Mouse (Mus musculus) stomach, postnatal 0 days (tissue): Measurements from ENCODE around the gene Rhbdl1. TPM values are rescaled to one million over a fixed set of nuclear protein-coding genes. Genes with fewer than 3 reads are reported as not detected.
A peak's percentile ranks its signal among the peaks of the same experiment; 100 is the strongest.
"Not testable (repeated sequence)": the region's sequence is repeated elsewhere in the genome, so short reads cannot be mapped to it uniquely, and the experiment has no call there.

Experiments used
- ATAC-seq: fragments of 200-750 bp; cut with Nextera tagmentation; 2 replicates; pipeline ENCODE4 v1.8.0; 2017; ENCODE audit not compliant: low FRiP score, low TSS enrichment
- DNase-seq: peaks from one replicate; pipeline ENCODE4 v3.0.0-alpha.2; 2016; ENCODE audit warnings: low spot score
- H3K27ac ChIP-seq: fragments of 300-500 bp; sonication (generic); replicated peaks from 2 replicates; pipeline ENCODE4 v1.5.1; 2014; ENCODE audit warnings: mild to moderate bottlenecking, control low read depth
- H3K27me3 ChIP-seq: fragments of 300-500 bp; sonication (generic); 2 replicates; pipeline ENCODE4 v1.6.1; 2014; ENCODE audit warnings: low read length; ENCODE audit not compliant: control insufficient read depth, insufficient read depth
- H3K36me3 ChIP-seq: fragments of 300-500 bp; sonication (generic); 2 replicates; pipeline ENCODE4 v1.6.1; 2014; ENCODE audit warnings: low read length, mixed read lengths; ENCODE audit not compliant: control insufficient read depth, insufficient read depth
- H3K4me1 ChIP-seq: fragments of 300-500 bp; sonication (generic); replicated peaks from 2 replicates; pipeline ENCODE4 v1.6.1; 2014; ENCODE audit warnings: antibody characterized with exemption; ENCODE audit not compliant: control insufficient read depth, insufficient read depth
- H3K4me2 ChIP-seq: fragments of 300-500 bp; sonication (generic); replicated peaks from 2 replicates; pipeline ENCODE4 v1.6.1; 2014; ENCODE audit warnings: low read depth, mild to moderate bottlenecking, control low read depth, moderate library complexity
- H3K4me3 ChIP-seq: fragments of 300-500 bp; sonication (generic); 2 replicates; pipeline ENCODE4 v1.5.1; 2014; ENCODE audit warnings: low read depth, low read length, control low read depth
- H3K9ac ChIP-seq: fragments of 300-500 bp; sonication (generic); 2 replicates; pipeline ENCODE4 v1.6.1; 2014; ENCODE audit warnings: mild to moderate bottlenecking, low read length, control low read depth, mixed read lengths
- H3K9me3 ChIP-seq: fragments of 300-500 bp; sonication (generic); 2 replicates; pipeline ENCODE4 v1.6.1; 2016; ENCODE audit warnings: low read length; ENCODE audit not compliant: control insufficient read depth
- CTCF ChIP-seq: IDR thresholded peaks from 2 replicates; pipeline ENCODE4 v1.5.1; 2016; ENCODE audit warnings: antibody characterized with exemption, low read depth, mild to moderate bottlenecking, moderate library complexity
- EP300 ChIP-seq: optimal IDR thresholded peaks from 2 replicates; pipeline ENCODE3; 2016; ENCODE audit warnings: antibody characterized with exemption
- WGBS: fragments of 180-500 bp; shearing (Covaris S2); extraction: QIAGEN DNeasy Blood & Tissue Kit; methylation state at CpG from one replicate; pipeline ENCODE4 v1.1.7; 2014; 5-methylcytosine and 5-hydroxymethylcytosine counted together
- polyA plus RNA-seq: library from polyadenylated mRNA; unstranded; fragments of >200 nt; fragmentation: Nextera tagmentation; extraction: Ambion mirVana; gene quantifications from 2 replicates; pipeline ENCODE4 v1.2.1, GENCODE M21; 2015

Gene Rhbdl1
- polyA plus RNA-seq, 1 experiment from 2014 or later, result 4.3 TPM

DNA sequence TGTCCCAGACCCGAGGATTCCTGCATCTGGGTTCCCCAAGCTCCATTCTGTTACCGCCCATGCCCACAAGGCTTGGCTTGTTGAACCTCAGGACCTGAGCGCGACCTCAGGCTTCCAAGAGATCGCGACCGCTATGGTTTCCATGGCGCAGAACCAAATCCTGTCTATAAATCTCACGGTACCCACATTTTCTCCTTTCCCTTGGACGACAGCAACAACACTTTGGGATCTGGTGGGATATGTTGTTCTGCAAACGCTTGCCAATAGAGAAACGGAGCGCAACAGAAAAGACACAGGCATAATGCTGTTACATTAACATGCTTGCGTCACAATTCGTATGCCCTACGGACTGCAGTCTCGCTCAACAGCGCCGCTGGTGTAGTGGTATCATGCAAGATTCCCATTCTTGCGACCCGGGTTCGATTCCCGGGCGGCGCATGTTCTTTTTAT, 37.7 kb upstream of the Rhbdl1 start, which contains the start of gene Mettl26:
TSS of gene Mettl26 (plus strand) at position 354 of the 450 bp plus-strand sequence.
- peak within 1 kb of the TSS; percentile 64 for H3K4me3 ChIP-seq
- no peaks in the 10 kb centered on the region for H3K27me3 ChIP-seq
- H3K9me3 ChIP-seq, result no peaks in the 10 kb centered on the region
- H3K4me2 ChIP-seq, result peak within 1 kb of the TSS; percentile 90
- peak within 1 kb of the TSS; percentile 89 for H3K27ac ChIP-seq
- WGBS, result 1% methylated on average over 25 of the region's 25 CpGs
- H3K4me1 ChIP-seq, result peaks cover 5% of the 10 kb centered on the region; the same call in 1 of the 2 replicates
- peaks cover 4% of the 10 kb centered on the region; the same call in 1 of the 2 replicates for H3K36me3 ChIP-seq
- TF ChIP-seq EP300, result no peak
- TF ChIP-seq CTCF, result peak; percentile 50; the same call in 1 of the 2 replicates
- DNase-seq (peak; percentile 91), ATAC-seq (peak; percentile 59; the same call in 1 of the 2 replicates)
- H3K9ac ChIP-seq, result peak within 1 kb of the TSS; percentile 68

DNA sequence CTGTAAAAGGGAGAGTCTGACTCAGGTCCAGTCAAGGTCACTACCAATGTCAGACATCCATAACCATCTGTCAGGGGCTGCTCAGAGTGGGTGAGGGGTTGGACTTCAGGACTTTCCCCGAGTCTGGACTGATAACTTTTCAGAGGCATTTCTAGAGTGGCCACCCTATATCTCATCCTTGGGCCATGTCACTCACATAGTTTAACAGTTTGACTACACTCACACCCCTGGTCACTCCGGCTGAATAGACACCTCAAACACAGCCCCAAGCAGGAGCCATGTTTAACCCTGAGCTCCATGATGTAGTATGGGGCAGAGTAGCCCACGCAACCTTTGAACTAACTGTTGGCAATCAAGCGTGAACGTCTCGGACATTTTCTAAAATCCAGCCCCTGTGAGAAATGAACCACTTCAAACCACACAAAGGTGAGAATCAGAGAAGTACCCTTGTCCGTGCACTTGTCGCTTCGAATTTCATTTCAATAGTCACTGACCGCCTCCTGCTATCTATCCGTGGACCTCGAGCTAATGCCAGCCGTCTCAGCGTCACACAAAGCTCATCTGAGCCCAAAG, 37.1 kb upstream of the Rhbdl1 start:
- Histone ChIP-seq H3K27ac (peak overlapping the region; percentile 89), H3K4me2 (peak overlapping the region; percentile 90), H3K9me3 (no peaks in the 10 kb centered on the region), H3K9ac (peak overlapping the region; percentile 43), H3K4me3 (peak overlapping the region; percentile 64), H3K27me3 (no peaks in the 10 kb centered on the region), H3K36me3 (peaks cover 4% of the 10 kb centered on the region; the same call in 1 of the 2 replicates), H3K4me1 (peaks cover 5% of the 10 kb centered on the region; the same call in 1 of the 2 replicates)
- ATAC-seq (no peak), DNase-seq (no peak)
- TF ChIP-seq EP300, result no peak
- TF ChIP-seq CTCF, result no peak
- 7% methylated on average over 14 of the region's 14 CpGs for WGBS

DNA sequence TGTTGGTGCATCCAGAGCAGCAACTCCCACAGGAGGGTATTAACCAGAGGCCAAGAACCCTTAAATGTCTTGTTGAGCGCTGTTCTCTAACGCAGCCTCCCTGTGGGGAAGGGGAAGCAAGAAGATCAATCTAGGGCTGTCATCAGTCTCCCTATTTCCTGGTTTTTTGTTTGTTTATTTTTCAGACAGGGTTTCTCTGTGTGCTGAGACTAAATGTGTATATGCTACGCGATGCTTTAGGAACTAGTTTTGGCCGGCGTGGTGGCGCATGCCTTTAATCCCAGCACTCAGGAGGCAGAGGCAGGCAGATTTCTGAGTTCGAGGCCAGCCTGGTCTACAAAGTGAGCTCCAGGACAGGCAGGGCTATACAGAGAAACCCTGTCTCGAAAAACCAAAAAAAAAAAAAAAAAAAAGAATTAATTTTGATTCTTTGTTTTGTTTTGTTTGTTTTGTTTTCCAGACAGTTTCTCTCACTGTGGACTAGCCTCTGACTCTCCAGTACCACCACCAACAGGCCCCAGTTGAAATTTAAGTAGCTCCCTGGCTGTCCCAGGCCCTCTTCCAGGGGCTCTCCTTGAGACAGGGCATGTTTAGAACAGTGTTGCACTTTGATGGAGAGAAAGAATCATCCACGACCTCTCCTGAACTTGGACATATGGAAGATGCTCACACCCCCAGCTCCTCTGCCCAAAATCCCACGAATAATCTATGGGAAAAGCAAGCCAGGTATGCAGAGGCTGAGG, 36.5 kb upstream of the Rhbdl1 start:
- no peak overlapping the region for H3K4me3 ChIP-seq

DNA sequence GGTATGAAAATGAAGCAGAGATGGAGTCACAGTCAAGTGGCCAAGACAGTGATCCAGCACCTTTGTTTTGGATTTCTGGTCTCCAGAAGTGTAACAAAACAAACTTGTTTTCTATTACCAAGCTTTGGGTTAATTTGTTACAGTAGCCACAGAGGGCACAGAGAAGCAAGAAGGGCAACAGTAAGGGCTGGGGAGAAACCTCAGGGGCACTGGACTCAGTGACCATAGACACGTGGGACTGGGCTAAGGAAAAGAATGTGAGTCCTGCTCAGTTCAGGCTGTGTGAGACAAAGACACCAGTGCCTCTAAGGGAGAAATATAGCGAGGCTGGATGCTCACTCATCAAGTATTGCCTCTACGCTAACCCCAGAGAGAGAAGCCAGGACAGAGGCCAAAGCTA, 35.6 kb upstream of the Rhbdl1 start:
- Histone ChIP-seq H3K9me3 (no peaks in the 10 kb centered on the region), H3K4me1 (peaks cover 12% of the 10 kb centered on the region), H3K4me2 (no peak overlapping the region), H3K36me3 (no peaks in the 10 kb centered on the region), H3K27ac (no peak overlapping the region), H3K27me3 (no peaks in the 10 kb centered on the region), H3K4me3 (no peak overlapping the region), H3K9ac (no peak overlapping the region)
- TF ChIP-seq EP300 (no peak), CTCF (no peak)
- 87% methylated on average over 3 of the region's 3 CpGs for WGBS
- ATAC-seq, result no peak
- no peak for DNase-seq

More for the DNA sequence above, 36.5 kb upstream of the Rhbdl1 start:
- no peak for DNase-seq
- WGBS, result 74% methylated on average over 11 of the region's 11 CpGs
- H3K4me1 ChIP-seq, result peaks cover 8% of the 10 kb centered on the region; the same call in 1 of the 2 replicates
- TF ChIP-seq EP300, result no peak
- no peak for TF ChIP-seq CTCF
- H3K9ac ChIP-seq, result no peak overlapping the region
- 0 out of 2 replicates have a peak, but pooled peaks cover 4% of the 10 kb centered on the region for H3K36me3 ChIP-seq
- ATAC-seq, result no peak
- no peaks in the 10 kb centered on the region for H3K9me3 ChIP-seq
- H3K4me2 ChIP-seq, result peak overlapping the region; percentile 90; the same call in 1 of the 2 replicates
- H3K27me3 ChIP-seq, result no peaks in the 10 kb centered on the region
- no peak overlapping the region for H3K27ac ChIP-seq

DNA sequence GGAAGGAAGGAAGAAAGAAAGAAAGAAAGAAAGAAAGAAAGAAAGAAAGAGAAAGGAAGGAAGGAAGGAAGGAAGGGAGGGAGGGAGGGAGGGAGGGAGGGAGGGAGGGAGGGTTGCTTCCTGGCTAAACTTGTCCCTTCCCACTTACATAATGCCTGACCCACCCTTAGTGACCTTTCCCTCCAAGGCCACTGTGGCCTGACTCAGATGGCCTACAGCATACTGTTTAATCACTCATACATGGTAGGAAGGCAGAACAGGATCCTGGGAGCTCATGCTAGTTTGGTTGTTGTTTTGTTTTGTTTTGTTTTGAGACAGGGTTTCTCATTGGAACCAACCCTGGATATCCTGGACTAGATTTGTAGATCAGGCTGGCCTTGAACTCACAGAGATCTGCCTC, 34.5 kb upstream of the Rhbdl1 start:
- ATAC-seq, H3K4me3 ChIP-seq, H3K27me3 ChIP-seq, H3K9me3 ChIP-seq, H3K4me2 ChIP-seq, H3K36me3 ChIP-seq, H3K27ac ChIP-seq, DNase-seq, H3K9ac ChIP-seq: not testable (repeated sequence)
- H3K4me1 ChIP-seq, result peaks cover 13% of the 10 kb centered on the region

DNA sequence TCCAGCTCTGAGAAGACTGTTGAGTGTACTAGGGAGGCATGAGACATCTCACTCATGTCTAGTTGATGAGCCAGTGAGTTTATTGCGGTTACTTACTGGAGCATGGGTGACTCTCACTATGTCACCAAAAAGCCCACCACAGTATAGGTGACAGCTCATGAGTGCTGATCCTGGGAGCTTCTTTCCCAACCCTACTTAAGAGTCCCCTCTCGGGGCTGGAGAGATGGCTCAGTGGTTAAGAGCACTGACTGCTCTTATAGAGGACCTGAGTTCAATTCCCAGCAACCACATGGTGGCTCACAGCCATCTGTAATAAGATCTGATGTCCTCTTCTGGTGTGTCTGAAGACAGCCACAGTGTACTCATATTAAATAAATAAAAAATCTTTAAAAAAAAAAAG, 32.9 kb upstream of the Rhbdl1 start:
- TF ChIP-seq EP300 (no peak), CTCF (no peak)
- no peak overlapping the region for H3K27ac ChIP-seq
- WGBS, result 89% methylated on average over 2 of the region's 2 CpGs
- no peak overlapping the region for H3K4me2 ChIP-seq
- H3K4me1 ChIP-seq, result peaks cover 10% of the 10 kb centered on the region; the same call in 1 of the 2 replicates
- DNase-seq (no peak), ATAC-seq (no peak)
- no peak overlapping the region for H3K9ac ChIP-seq
- no peaks in the 10 kb centered on the region for H3K27me3 ChIP-seq
- no peaks in the 10 kb centered on the region for H3K36me3 ChIP-seq
- no peaks in the 10 kb centered on the region for H3K9me3 ChIP-seq
- H3K4me3 ChIP-seq, result no peak overlapping the region
